Comparison of ENCODE assay signal across 11 mouse cellular contexts in genomic region chr8:91380796-91381542, GRCm38 (mm10).
A peak's percentile ranks its signal among the peaks of the same experiment; 100 is the strongest.
DNase-seq lines count a peak whose midpoint lies in the region; ATAC-seq and TF ChIP-seq lines count a peak whose summit lies in the region.
"Had no signal": no experiment of that assay in that cellular context is flagged by ENCODE, and none has a peak within 500 bp of the region (broad histone marks: within the 10 kb centered on the region; RNA-seq: fewer than 3 reads in every experiment).

No protein-coding gene starts in this region.

- H3K4me2 ChIP-seq in heart, embryonic 13.5 days, result peak overlapping the region; percentile 32
- no peak overlapping the region for H3K4me2 ChIP-seq in neural tube, embryonic 13.5 days
- H3K4me2 ChIP-seq in intestine, embryonic 16.5 days (ENCODE audit: low read depth, low read length), result 0 out of 2 replicates have a peak overlapping the region, but pooled peaks have one; percentile 26
- H3K4me2 ChIP-seq: limb, embryonic 15.5 days had no signal

- no peak for ATAC-seq in heart, embryonic 13.5 days (ENCODE audit: extremely low read depth, insufficient number of reproducible peaks, low FRiP score, low TSS enrichment)
- no peak for ATAC-seq in neural tube, embryonic 13.5 days (ENCODE audit: low read depth)
- ATAC-seq in intestine, embryonic 16.5 days, result 0 out of 2 replicates have a peak, but pooled peaks have one; percentile 45
- ATAC-seq: activated CD4-positive, CD25-positive, alpha-beta regulatory T cell, adult 4 months had no signal

- peaks cover 57% of the 10 kb centered on the region for H3K4me1 ChIP-seq in heart, embryonic 13.5 days
- H3K4me1 ChIP-seq in neural tube, embryonic 13.5 days (replicated peaks), result peaks cover 54% of the 10 kb centered on the region
- peaks cover 21% of the 10 kb centered on the region for H3K4me1 ChIP-seq in intestine, embryonic 16.5 days (ENCODE audit: control insufficient read depth, insufficient read depth, low read length)

- H3K36me3 ChIP-seq in heart, embryonic 13.5 days, result no peaks in the 10 kb centered on the region
- H3K36me3 ChIP-seq in neural tube, embryonic 13.5 days, result no peaks in the 10 kb centered on the region
- no peaks in the 10 kb centered on the region for H3K36me3 ChIP-seq in intestine, embryonic 16.5 days (ENCODE audit: control insufficient read depth, insufficient read depth, low read length)
- H3K36me3 ChIP-seq: limb, embryonic 15.5 days had no signal

- DNase-seq in heart, postnatal 14 days, result no peak
- no peak for DNase-seq in neural tube, embryonic 10.5 days (ENCODE audit: extremely low spot score, low spot score)
- peak; percentile 58 for DNase-seq in yolk sac, embryonic 10.5 days (ENCODE audit: low spot score)
- DNase-seq in kidney, adult 8-10 months, result no peak
- DNase-seq in left cerebral cortex, adult 2 months (ENCODE audit: extremely low spot score in 1 of 2, low spot score in 2 of 2), result no peak
- DNase-seq: thymus, postnatal 36 days had no signal

- H3K27me3 ChIP-seq in heart, embryonic 13.5 days (replicated peaks), result no peaks in the 10 kb centered on the region
- peaks cover 34% of the 10 kb centered on the region for H3K27me3 ChIP-seq in neural tube, embryonic 13.5 days
- no peaks in the 10 kb centered on the region for H3K27me3 ChIP-seq in intestine, embryonic 16.5 days (replicated peaks; ENCODE audit: control insufficient read depth, insufficient read depth, low read length)
- H3K27me3 ChIP-seq: limb, embryonic 15.5 days had no signal

- TF ChIP-seq CTCF in left cerebral cortex, adult 2 months (IDR thresholded peaks at IDR 0.05), result no peak

- intact Hi-C loops in heart, postnatal 14 days (cut with DNase I), result loop anchor here (5.0 kb wide), 2 partner anchors 106 to 151 kb away; no protein-coding TSS in a partner anchor
- intact Hi-C loops in left cerebral cortex, adult 2 months (cut with DNase I), result no loop called here

- H3K4me3 ChIP-seq in heart, embryonic 13.5 days, result no peak overlapping the region
- no peak overlapping the region for H3K4me3 ChIP-seq in neural tube, embryonic 13.5 days
- H3K4me3 ChIP-seq in intestine, embryonic 16.5 days (ENCODE audit: low read length), result no peak overlapping the region
- no peak overlapping the region for H3K4me3 ChIP-seq in left cerebral cortex, adult 2 months
- H3K4me3 ChIP-seq: limb, embryonic 15.5 days had no signal

- peak overlapping the region; percentile 40 for H3K27ac ChIP-seq in heart, embryonic 13.5 days (replicated peaks)
- H3K27ac ChIP-seq in neural tube, embryonic 13.5 days (replicated peaks), result no peak overlapping the region
- H3K27ac ChIP-seq in intestine, embryonic 16.5 days (ENCODE audit: low read length), result no peak overlapping the region
- H3K27ac ChIP-seq in left cerebral cortex, adult 2 months, result no peak overlapping the region
- H3K27ac ChIP-seq: limb, embryonic 15.5 days had no signal

- 13% methylated on average over 10 of the region's 10 CpGs for WGBS in heart, embryonic 13.5 days
- 24% methylated on average over 10 of the region's 10 CpGs for WGBS in neural tube, embryonic 13.5 days
- WGBS in intestine, embryonic 16.5 days, result 27% methylated on average over 10 of the region's 10 CpGs

- 0 out of 2 replicates have a peak overlapping the region, but pooled peaks have one; percentile 5 for H3K9ac ChIP-seq in heart, embryonic 13.5 days
- H3K9ac ChIP-seq in neural tube, embryonic 13.5 days, result peak overlapping the region; percentile 18; the same call in 1 of the 2 replicates
- no peak overlapping the region for H3K9ac ChIP-seq in intestine, embryonic 16.5 days (ENCODE audit: low read depth, low read length)
- H3K9ac ChIP-seq: limb, embryonic 15.5 days had no signal

- H3K9me3 ChIP-seq in heart, embryonic 13.5 days, result no peaks in the 10 kb centered on the region
- H3K9me3 ChIP-seq in neural tube, embryonic 13.5 days, result no peaks in the 10 kb centered on the region
- no peaks in the 10 kb centered on the region for H3K9me3 ChIP-seq in intestine, embryonic 16.5 days (ENCODE audit: control insufficient read depth, low read length)
- H3K9me3 ChIP-seq: limb, embryonic 15.5 days had no signal
